Comparison of ENCODE assay signal across 24 mouse cellular contexts in the genomic region with DNA sequence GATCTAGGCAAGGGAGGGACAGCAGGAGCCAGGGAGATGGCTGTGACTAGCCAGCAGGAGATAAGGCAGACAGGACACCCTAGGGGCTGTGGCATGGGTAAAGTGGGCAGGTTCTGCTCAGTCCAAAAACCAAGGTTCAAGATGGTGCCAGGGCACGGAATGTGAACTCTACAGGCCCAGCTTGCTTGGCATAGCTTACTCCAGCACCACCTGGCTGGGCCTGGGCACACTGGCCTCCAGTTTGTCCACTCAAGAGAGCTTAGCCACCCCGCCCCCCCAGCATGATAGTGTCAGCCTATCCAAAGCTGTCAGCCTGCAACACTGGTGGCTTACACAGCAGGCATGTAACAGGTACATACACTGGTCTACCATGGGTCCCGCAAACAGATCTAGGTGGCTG. TPM values are rescaled to one million over a fixed set of nuclear protein-coding genes. Genes with fewer than 3 reads are reported as not detected.
A peak's percentile ranks its signal among the peaks of the same experiment; 100 is the strongest.
DNase-seq lines count a peak whose midpoint lies in the region; ATAC-seq and TF ChIP-seq lines count a peak whose summit lies in the region.
"Had no signal": no experiment of that assay in that cellular context is flagged by ENCODE, and none has a peak within 500 bp of the region (broad histone marks: within the 10 kb centered on the region; RNA-seq: fewer than 3 reads in every experiment).

No protein-coding gene starts in this region.

- no peak for ATAC-seq in hindbrain, embryonic 14.5 days (ENCODE audit: low FRiP score)
- ATAC-seq in hindbrain, embryonic 12.5 days (ENCODE audit: low FRiP score), result no peak
- ATAC-seq in liver, embryonic 11.5 days (replicated peaks; ENCODE audit: low FRiP score), result no peak
- ATAC-seq in intestine, embryonic 16.5 days, result no peak
- ATAC-seq in stomach, embryonic 14.5 days (ENCODE audit: insufficient number of reproducible peaks, insufficient read depth, low FRiP score, low read depth), result no peak
- ATAC-seq: CD4-positive, CD25-positive, alpha-beta regulatory T cell, adult 4 months; forebrain, embryonic 13.5 days had no signal

- H3K79me2 ChIP-seq in liver, adult 2 months (ENCODE audit: control insufficient read depth, insufficient read depth, low read length), result peaks cover 16% of the 10 kb centered on the region

- no peak for TF ChIP-seq CTCF in liver, adult 2 months (IDR thresholded peaks at IDR 0.05; ENCODE audit: low read depth, low read length)

- DNase-seq in hindbrain, embryonic 14.5 days (ENCODE audit: low spot score), result peak; percentile 15
- peak; percentile 69 for DNase-seq in liver, adult 2 months (ENCODE audit: extremely low read depth, low read depth, low spot score)
- DNase-seq in liver, embryonic 11.5 days (ENCODE audit: low spot score), result no peak
- DNase-seq in neural tube, embryonic 10.5 days (ENCODE audit: extremely low spot score, low spot score), result no peak
- DNase-seq in gastrocnemius, postnatal 25 days, result no peak
- DNase-seq: adrenal gland, postnatal 14 days; cerebellum, adult 8-10 months; lung, embryonic 14.5 days; thymus, postnatal 25 days had no signal

- H3K27ac ChIP-seq in hindbrain, embryonic 14.5 days, result no peak overlapping the region
- H3K27ac ChIP-seq in hindbrain, embryonic 12.5 days, result no peak overlapping the region
- no peak overlapping the region for H3K27ac ChIP-seq in liver, adult 2 months (replicated peaks; ENCODE audit: insufficient read depth, low read depth, low read length)
- H3K27ac ChIP-seq in liver, embryonic 11.5 days (ENCODE audit: low read depth, low read length), result no peak overlapping the region
- H3K27ac ChIP-seq in intestine, embryonic 16.5 days (ENCODE audit: low read length), result peak overlapping the region; percentile 60
- peak overlapping the region; percentile 2 for H3K27ac ChIP-seq in stomach, embryonic 14.5 days (ENCODE audit: low read length)
- H3K27ac ChIP-seq: forebrain, embryonic 13.5 days; limb, embryonic 13.5 days; midbrain, embryonic 12.5 days had no signal

- 97% methylated on average over 3 of the region's 3 CpGs for WGBS in hindbrain, embryonic 14.5 days
- WGBS in hindbrain, embryonic 12.5 days, result 93% methylated on average over 3 of the region's 3 CpGs
- 71% methylated on average over 3 of the region's 3 CpGs for WGBS in liver, adult 2 months
- WGBS in liver, embryonic 11.5 days, result 88% methylated on average over 3 of the region's 3 CpGs
- WGBS in intestine, embryonic 16.5 days, result 97% methylated on average over 3 of the region's 3 CpGs
- WGBS in stomach, embryonic 14.5 days, result 97% methylated on average over 3 of the region's 3 CpGs

- peaks cover 5% of the 10 kb centered on the region; the same call in 1 of the 2 replicates for H3K36me3 ChIP-seq in hindbrain, embryonic 14.5 days (replicated peaks; ENCODE audit: control insufficient read depth, insufficient read depth)
- H3K36me3 ChIP-seq in hindbrain, embryonic 12.5 days, result peaks cover 11% of the 10 kb centered on the region; the same call in 1 of the 2 replicates
- H3K36me3 ChIP-seq in liver, adult 2 months (ENCODE audit: control insufficient read depth, insufficient read depth, low read length), result no peaks in the 10 kb centered on the region
- no peaks in the 10 kb centered on the region for H3K36me3 ChIP-seq in liver, embryonic 11.5 days (ENCODE audit: control insufficient read depth, insufficient read depth, low read length)
- no peaks in the 10 kb centered on the region for H3K36me3 ChIP-seq in intestine, embryonic 16.5 days (ENCODE audit: control insufficient read depth, insufficient read depth, low read length)
- 0 out of 2 replicates have a peak, but pooled peaks cover 7% of the 10 kb centered on the region for H3K36me3 ChIP-seq in stomach, embryonic 14.5 days (ENCODE audit: control insufficient read depth, insufficient read depth, low read length)

- H3K4me3 ChIP-seq in hindbrain, embryonic 14.5 days (replicated peaks; ENCODE audit: low read length), result no peak overlapping the region
- no peak overlapping the region for H3K4me3 ChIP-seq in hindbrain, embryonic 12.5 days
- no peak overlapping the region for H3K4me3 ChIP-seq in liver, adult 2 months (ENCODE audit: insufficient read depth, low read depth, low read length)
- H3K4me3 ChIP-seq in liver, embryonic 11.5 days (ENCODE audit: low read depth, low read length), result no peak overlapping the region
- H3K4me3 ChIP-seq in intestine, embryonic 16.5 days (ENCODE audit: low read length), result no peak overlapping the region
- no peak overlapping the region for H3K4me3 ChIP-seq in stomach, embryonic 14.5 days (ENCODE audit: low read depth, low read length)
- H3K4me3 ChIP-seq: forebrain, embryonic 13.5 days; hindbrain, embryonic 10.5 days; limb, embryonic 13.5 days; midbrain, embryonic 12.5 days had no signal

- H3K9ac ChIP-seq in hindbrain, embryonic 14.5 days, result no peak overlapping the region
- H3K9ac ChIP-seq in hindbrain, embryonic 12.5 days, result no peak overlapping the region
- no peak overlapping the region for H3K9ac ChIP-seq in liver, adult 2 months (ENCODE audit: low read depth, low read length)
- H3K9ac ChIP-seq in liver, embryonic 11.5 days (ENCODE audit: low read depth, low read length), result no peak overlapping the region
- no peak overlapping the region for H3K9ac ChIP-seq in intestine, embryonic 16.5 days (ENCODE audit: low read depth, low read length)
- H3K9ac ChIP-seq in stomach, embryonic 14.5 days (replicated peaks; ENCODE audit: low read depth, low read length), result no peak overlapping the region
- H3K9ac ChIP-seq: forebrain, embryonic 13.5 days; limb, embryonic 13.5 days; lung, embryonic 14.5 days; midbrain, embryonic 12.5 days had no signal

- H3K9me3 ChIP-seq in hindbrain, embryonic 14.5 days (ENCODE audit: control insufficient read depth, low read length), result no peaks in the 10 kb centered on the region
- H3K9me3 ChIP-seq in hindbrain, embryonic 12.5 days (replicated peaks), result no peaks in the 10 kb centered on the region
- no peaks in the 10 kb centered on the region for H3K9me3 ChIP-seq in liver, embryonic 11.5 days (ENCODE audit: control insufficient read depth, low read length)
- no peaks in the 10 kb centered on the region for H3K9me3 ChIP-seq in intestine, embryonic 16.5 days (ENCODE audit: control insufficient read depth, low read length)
- H3K9me3 ChIP-seq in stomach, embryonic 14.5 days (ENCODE audit: control insufficient read depth, low read depth, low read length), result no peaks in the 10 kb centered on the region
- H3K9me3 ChIP-seq: forebrain, embryonic 13.5 days; hindbrain, embryonic 10.5 days; limb, embryonic 13.5 days; midbrain, embryonic 12.5 days had no signal

- H3K27me3 ChIP-seq in hindbrain, embryonic 14.5 days (ENCODE audit: control insufficient read depth, insufficient read depth, low read length), result no peaks in the 10 kb centered on the region
- no peaks in the 10 kb centered on the region for H3K27me3 ChIP-seq in hindbrain, embryonic 12.5 days
- no peaks in the 10 kb centered on the region for H3K27me3 ChIP-seq in liver, adult 2 months (ENCODE audit: control insufficient read depth, insufficient read depth, low read length)
- H3K27me3 ChIP-seq in liver, embryonic 11.5 days (replicated peaks; ENCODE audit: control insufficient read depth, insufficient read depth, low read length), result no peaks in the 10 kb centered on the region
- no peaks in the 10 kb centered on the region for H3K27me3 ChIP-seq in intestine, embryonic 16.5 days (replicated peaks; ENCODE audit: control insufficient read depth, insufficient read depth, low read length)
- no peaks in the 10 kb centered on the region for H3K27me3 ChIP-seq in stomach, embryonic 14.5 days (ENCODE audit: control insufficient read depth, insufficient read depth, low read length)
- H3K27me3 ChIP-seq: forebrain, embryonic 13.5 days; limb, embryonic 13.5 days; midbrain, embryonic 12.5 days had no signal

- peaks cover 5% of the 10 kb centered on the region; the same call in 1 of the 2 replicates for H3K4me1 ChIP-seq in hindbrain, embryonic 14.5 days (replicated peaks; ENCODE audit: control insufficient read depth, insufficient read depth, low read length)
- peaks cover 17% of the 10 kb centered on the region for H3K4me1 ChIP-seq in hindbrain, embryonic 12.5 days
- H3K4me1 ChIP-seq in liver, adult 2 months (ENCODE audit: control insufficient read depth, insufficient read depth, low read length), result peaks cover 17% of the 10 kb centered on the region
- H3K4me1 ChIP-seq in liver, embryonic 11.5 days (replicated peaks; ENCODE audit: control insufficient read depth, insufficient read depth, low read length), result peaks cover 67% of the 10 kb centered on the region
- peaks cover 83% of the 10 kb centered on the region for H3K4me1 ChIP-seq in intestine, embryonic 16.5 days (ENCODE audit: control insufficient read depth, insufficient read depth, low read length)
- H3K4me1 ChIP-seq in stomach, embryonic 14.5 days (ENCODE audit: control insufficient read depth, insufficient read depth, low read length), result peaks cover 52% of the 10 kb centered on the region

- no peak overlapping the region for H3K4me2 ChIP-seq in hindbrain, embryonic 14.5 days (replicated peaks)
- no peak overlapping the region for H3K4me2 ChIP-seq in hindbrain, embryonic 12.5 days (replicated peaks)
- no peak overlapping the region for H3K4me2 ChIP-seq in liver, embryonic 11.5 days
- no peak overlapping the region for H3K4me2 ChIP-seq in intestine, embryonic 16.5 days (ENCODE audit: low read depth, low read length)
- H3K4me2 ChIP-seq in stomach, embryonic 14.5 days (replicated peaks; ENCODE audit: low read depth, low read length), result no peak overlapping the region
- H3K4me2 ChIP-seq: forebrain, embryonic 13.5 days; limb, embryonic 13.5 days; lung, embryonic 14.5 days; midbrain, embryonic 12.5 days had no signal

- TF ChIP-seq POLR2A in liver, adult 2 months (IDR thresholded peaks at IDR 0.05; ENCODE audit: extremely low read depth, insufficient read depth, low read length), result no peak

RNA-seq across cellular contexts. Expression of gene Samd4b, which starts 24.7 kb away (rescaled TPM):
- polyA plus RNA-seq in hindbrain, embryonic 14.5 days (2014; fragmentation: Nextera tagmentation; extraction: Ambion mirVana), result 26.8 and 27.6 TPM in 2 replicates
- polyA plus RNA-seq in hindbrain, embryonic 12.5 days (2016; fragmentation: Nextera tagmentation; extraction: Ambion mirVana), result 35.6 and 38.6 TPM in 2 replicates
- total RNA-seq in liver, adult 2 months (2014; rRNA removed), result 4.1 and 6.9 TPM in 2 replicates
- 25.7 and 27.0 TPM in 2 replicates for polyA plus RNA-seq in liver, adult 2 months (2012; rRNA removed)
- 17.4 and 18.6 TPM in 2 replicates for polyA plus RNA-seq in liver, embryonic 11.5 days (2014; fragmentation: Nextera tagmentation; extraction: Ambion mirVana)
- polyA plus RNA-seq in intestine, embryonic 16.5 days (2015; fragmentation: Nextera tagmentation; extraction: Ambion mirVana), result 7.8 and 9.7 TPM in 2 replicates
- 23.7 and 25.8 TPM in 2 replicates for polyA plus RNA-seq in stomach, embryonic 14.5 days (2014; fragmentation: Nextera tagmentation; extraction: Ambion mirVana)
- 10 to 100 TPM in 1 of 2 experiments, 1 to 10 TPM in 1; 9.8 to 14.0 TPM for total RNA-seq in gastrocnemius, postnatal 25 days (2021)

RNA-seq across cellular contexts. Expression of gene Pak4, which starts 24.7 kb away (rescaled TPM):
- 13.2 and 14.2 TPM in 2 replicates for polyA plus RNA-seq in hindbrain, embryonic 14.5 days (2014; fragmentation: Nextera tagmentation; extraction: Ambion mirVana)
- polyA plus RNA-seq in hindbrain, embryonic 12.5 days (2016; fragmentation: Nextera tagmentation; extraction: Ambion mirVana), result 31.8 and 34.3 TPM in 2 replicates
- 4.0 and 7.0 TPM in 2 replicates for total RNA-seq in liver, adult 2 months (2014; rRNA removed)
- 14.9 TPM in 2 replicates for polyA plus RNA-seq in liver, adult 2 months (2012; rRNA removed)
- 34.0 and 35.3 TPM in 2 replicates for polyA plus RNA-seq in liver, embryonic 11.5 days (2014; fragmentation: Nextera tagmentation; extraction: Ambion mirVana)
- polyA plus RNA-seq in intestine, embryonic 16.5 days (2015; fragmentation: Nextera tagmentation; extraction: Ambion mirVana), result 51.2 and 55.4 TPM in 2 replicates
- 41.1 and 47.8 TPM in 2 replicates for polyA plus RNA-seq in stomach, embryonic 14.5 days (2014; fragmentation: Nextera tagmentation; extraction: Ambion mirVana)
- total RNA-seq in gastrocnemius, postnatal 25 days (2021), result 1 to 10 TPM; 3.0 TPM

RNA-seq across cellular contexts. Expression of gene Nccrp1, which starts 26.2 kb away (rescaled TPM):
- polyA plus RNA-seq in hindbrain, embryonic 14.5 days (2014; fragmentation: Nextera tagmentation; extraction: Ambion mirVana), result 0.12 and 0.13 TPM in 2 replicates
- polyA plus RNA-seq in hindbrain, embryonic 12.5 days (2016; fragmentation: Nextera tagmentation; extraction: Ambion mirVana), result not detected in 2 replicates
- total RNA-seq in liver, adult 2 months (2014; rRNA removed), result not detected in 2 replicates
- polyA plus RNA-seq in liver, adult 2 months (2012; rRNA removed), result 0.05 TPM in 1 of 2 replicates, not detected in the other
- not detected in 2 replicates for polyA plus RNA-seq in liver, embryonic 11.5 days (2014; fragmentation: Nextera tagmentation; extraction: Ambion mirVana)
- 0.09 and 0.20 TPM in 2 replicates for polyA plus RNA-seq in intestine, embryonic 16.5 days (2015; fragmentation: Nextera tagmentation; extraction: Ambion mirVana)
- not detected in 2 replicates for polyA plus RNA-seq in stomach, embryonic 14.5 days (2014; fragmentation: Nextera tagmentation; extraction: Ambion mirVana)
- not detected for total RNA-seq in gastrocnemius, postnatal 25 days (2021)
- total RNA-seq: adrenal gland, postnatal 14 days; gastrocnemius, adult 18-20 months; gastrocnemius, postnatal 4 days; heart, adult 8-10 months had no signal
- polyA plus RNA-seq: CD4-positive, CD25-positive, alpha-beta regulatory T cell, adult 4 months; forebrain, embryonic 13.5 days; heart, embryonic 16.5 days; hindbrain, embryonic 10.5 days; limb, embryonic 13.5 days; lung, embryonic 14.5 days; midbrain, embryonic 12.5 days had no signal

RNA-seq across cellular contexts. Expression of gene Sycn, which starts 32.6 kb away (rescaled TPM):
- polyA plus RNA-seq in hindbrain, embryonic 14.5 days (2014; fragmentation: Nextera tagmentation; extraction: Ambion mirVana), result not detected in 2 replicates
- polyA plus RNA-seq in hindbrain, embryonic 12.5 days (2016; fragmentation: Nextera tagmentation; extraction: Ambion mirVana), result not detected in 2 replicates
- 8.7 and 16.4 TPM in 2 replicates for total RNA-seq in liver, adult 2 months (2014; rRNA removed)
- 1.4 and 1.6 TPM in 2 replicates for polyA plus RNA-seq in liver, adult 2 months (2012; rRNA removed)
- polyA plus RNA-seq in liver, embryonic 11.5 days (2014; fragmentation: Nextera tagmentation; extraction: Ambion mirVana), result not detected in 2 replicates
- polyA plus RNA-seq in intestine, embryonic 16.5 days (2015; fragmentation: Nextera tagmentation; extraction: Ambion mirVana), result 94.3 and 150 TPM in 2 replicates
- 0.49 and 1.0 TPM in 2 replicates for polyA plus RNA-seq in stomach, embryonic 14.5 days (2014; fragmentation: Nextera tagmentation; extraction: Ambion mirVana)
- not detected for total RNA-seq in gastrocnemius, postnatal 25 days (2021)
- total RNA-seq: adrenal gland, postnatal 14 days; gastrocnemius, adult 18-20 months; gastrocnemius, postnatal 4 days; heart, adult 8-10 months; left cerebral cortex, postnatal 25 days; neutrophil, adult 5-6 weeks had no signal
- polyA plus RNA-seq: CD4-positive, CD25-positive, alpha-beta regulatory T cell, adult 4 months; embryonic facial prominence, embryonic 14.5 days; forebrain, embryonic 13.5 days; heart, embryonic 16.5 days; hindbrain, embryonic 10.5 days; limb, embryonic 13.5 days; lung, embryonic 14.5 days; midbrain, embryonic 12.5 days had no signal

RNA-seq across cellular contexts. Expression of gene Ifnl3, which starts 50.6 kb away (rescaled TPM):
- not detected in 2 replicates for polyA plus RNA-seq in hindbrain, embryonic 14.5 days (2014; fragmentation: Nextera tagmentation; extraction: Ambion mirVana)
- polyA plus RNA-seq in hindbrain, embryonic 12.5 days (2016; fragmentation: Nextera tagmentation; extraction: Ambion mirVana), result not detected in 2 replicates
- not detected in 2 replicates for total RNA-seq in liver, adult 2 months (2014; rRNA removed)
- not detected in 2 replicates for polyA plus RNA-seq in liver, adult 2 months (2012; rRNA removed)
- polyA plus RNA-seq in liver, embryonic 11.5 days (2014; fragmentation: Nextera tagmentation; extraction: Ambion mirVana), result not detected in 2 replicates
- not detected in 2 replicates for polyA plus RNA-seq in intestine, embryonic 16.5 days (2015; fragmentation: Nextera tagmentation; extraction: Ambion mirVana)
- polyA plus RNA-seq in stomach, embryonic 14.5 days (2014; fragmentation: Nextera tagmentation; extraction: Ambion mirVana), result not detected in 2 replicates
- total RNA-seq in gastrocnemius, postnatal 25 days (2021), result not detected
- total RNA-seq: adrenal gland, postnatal 14 days; gastrocnemius, adult 18-20 months; gastrocnemius, postnatal 4 days; heart, adult 8-10 months; left cerebral cortex, postnatal 25 days; neutrophil, adult 5-6 weeks had no signal
- polyA plus RNA-seq: CD4-positive, CD25-positive, alpha-beta regulatory T cell, adult 4 months; embryonic facial prominence, embryonic 14.5 days; forebrain, embryonic 13.5 days; heart, embryonic 16.5 days; hindbrain, embryonic 10.5 days; limb, embryonic 13.5 days; lung, embryonic 14.5 days; midbrain, embryonic 12.5 days had no signal

Comparison
In these comparisons a context has a peak if more than half of its experiments do, and no peak if none do; other contexts are left out.
1. DNase-seq: peak in hindbrain, embryonic 14.5 days (single experiment) and liver, adult 2 months (single experiment); none in liver, embryonic 11.5 days (single experiment), neural tube, embryonic 10.5 days (single experiment) and gastrocnemius, postnatal 25 days (single experiment).
2. H3K27ac ChIP-seq: peak in intestine, embryonic 16.5 days (single experiment) and stomach, embryonic 14.5 days (single experiment); none in hindbrain, embryonic 14.5 days (single experiment), hindbrain, embryonic 12.5 days (single experiment), liver, adult 2 months (single experiment) and liver, embryonic 11.5 days (single experiment).